Mouse (Mus musculus) kidney, embryonic 14.5 days (tissue): ENCODE data around the gene Tecpr2. TPM values are rescaled to one million over a fixed set of nuclear protein-coding genes. Genes with fewer than 3 reads are reported as not detected.

Experiments
- ATAC-seq: fragments of 200-750 bp; cut with Nextera tagmentation; 2 replicates; pipeline ENCODE4 v1.8.0; 2017; ENCODE audit warnings: moderate number of reproducible peaks, mild to moderate bottlenecking, moderate TSS enrichment, moderate library complexity; ENCODE audit not compliant: low FRiP score, low TSS enrichment
- H3K27ac ChIP-seq: fragments of 300-500 bp; sonication (generic); 2 replicates; pipeline ENCODE4 v1.5.1; 2014; ENCODE audit warnings: low read depth, mild to moderate bottlenecking, low read length, moderate library complexity, mixed read lengths
- H3K27me3 ChIP-seq: fragments of 300-500 bp; sonication (generic); 2 replicates; pipeline ENCODE4 v1.6.1; 2014; ENCODE audit warnings: mild to moderate bottlenecking, low read length; ENCODE audit not compliant: control insufficient read depth, insufficient read depth
- H3K36me3 ChIP-seq: fragments of 300-500 bp; sonication (generic); 2 replicates; pipeline ENCODE4 v1.6.1; 2014; ENCODE audit warnings: low read length, mixed read lengths; ENCODE audit not compliant: control insufficient read depth, insufficient read depth
- H3K4me1 ChIP-seq: fragments of 300-500 bp; sonication (generic); 2 replicates; pipeline ENCODE4 v1.6.1; 2014; ENCODE audit warnings: low read length, mixed read lengths; ENCODE audit not compliant: control insufficient read depth, insufficient read depth
- H3K4me2 ChIP-seq: fragments of 300-500 bp; sonication (generic); replicated peaks from 2 replicates; pipeline ENCODE4 v1.6.1; 2014; ENCODE audit warnings: low read depth, mild to moderate bottlenecking, low read length
- H3K4me3 ChIP-seq: fragments of 300-500 bp; sonication (generic); 2 replicates; pipeline ENCODE4 v1.5.1; 2014; ENCODE audit warnings: mild to moderate bottlenecking, low read length
- H3K9ac ChIP-seq: fragments of 300-500 bp; sonication (generic); 2 replicates; pipeline ENCODE4 v1.6.1; 2014; ENCODE audit warnings: low read depth, mild to moderate bottlenecking, low read length, moderate library complexity
- H3K9me3 ChIP-seq: fragments of 300-500 bp; sonication (generic); 2 replicates; pipeline ENCODE4 v1.6.1; 2016; ENCODE audit warnings: low read length; ENCODE audit not compliant: control insufficient read depth
- whole genome bisulfite sequencing: fragments of 180-500 bp; shearing (Covaris S2); extraction: QIAGEN DNeasy Blood & Tissue Kit; methylation state at CpG from one replicate; pipeline ENCODE4 v1.1.7; 2014; 5-methylcytosine and 5-hydroxymethylcytosine counted together
- polyA plus RNA-seq: library from polyadenylated mRNA; unstranded; fragments of >200 nt; fragmentation: Nextera tagmentation; extraction: Ambion mirVana; gene quantifications from 2 replicates; pipeline ENCODE4 v1.2.1, GENCODE M21; 2014

The Tecpr2 gene
- polyA plus RNA-seq: 2.8 and 3.6 TPM in 2 replicates

- 1% methylated on average over 61 of the region's 74 CpGs for WGBS
- peak within 1 kb of the TSS; percentile 69 for H3K9ac ChIP-seq
These were observed at the start of gene Tecpr2, which contains the start of gene Cinp for GRCm38 (mm10) chr12:110889036-110890020. Gene Tecpr2 (plus strand): TSS chr12:110889264. Gene Cinp (minus strand): TSS chr12:110889145.

GRCm38 (mm10) chr12:110840348-110841198 is 48.5 kb upstream of the Tecpr2 start, which contains the start of gene Mok:
Gene Mok (minus strand): TSS chr12:110840939.
- Histone ChIP-seq H3K27me3 (no peaks in the 10 kb centered on the region), H3K36me3 (no peaks in the 10 kb centered on the region), H3K4me3 (peak within 1 kb of the TSS; percentile 72), H3K4me2 (peak within 1 kb of the TSS; percentile 56), H3K4me1 (peaks cover 9% of the 10 kb centered on the region; the same call in 1 of the 2 replicates), H3K9ac (peak within 1 kb of the TSS; percentile 61), H3K27ac (no peak within 1 kb of the TSS), H3K9me3 (no peaks in the 10 kb centered on the region)
- ATAC-seq: peak; percentile 69
- under 1% methylated on average over 71 of the region's 71 CpGs for WGBS

More at GRCm38 (mm10) chr12:110889036-110890020, at the start of gene Tecpr2, which contains the start of gene Cinp:
- H3K27ac ChIP-seq: peak within 1 kb of the TSS; percentile 42
- H3K4me3 ChIP-seq: peak within 1 kb of the TSS; percentile 80
- H3K9me3 ChIP-seq: no peaks in the 10 kb centered on the region
- no peaks in the 10 kb centered on the region for H3K36me3 ChIP-seq
- no peaks in the 10 kb centered on the region for H3K27me3 ChIP-seq
- peaks cover 7% of the 10 kb centered on the region for H3K4me1 ChIP-seq
- ATAC-seq: peak; percentile 99
- H3K4me2 ChIP-seq: peak within 1 kb of the TSS; percentile 90

- H3K4me2 ChIP-seq: no peak overlapping the region
- no peaks in the 10 kb centered on the region for H3K36me3 ChIP-seq
- H3K4me1 ChIP-seq: peaks cover 11% of the 10 kb centered on the region; the same call in 1 of the 2 replicates
- WGBS: 73% methylated on average over 5 of the region's 5 CpGs
- no peak for ATAC-seq
- no peak overlapping the region for H3K9ac ChIP-seq
- H3K27ac ChIP-seq: no peak overlapping the region
- no peak overlapping the region for H3K4me3 ChIP-seq
- H3K9me3 ChIP-seq: no peaks in the 10 kb centered on the region
- H3K27me3 ChIP-seq: no peaks in the 10 kb centered on the region
These were observed 47.2 kb upstream of the Tecpr2 start for GRCm38 (mm10) chr12:110841731-110842493.

- 20% methylated on average over 32 of the region's 32 CpGs for WGBS
- H3K27ac ChIP-seq: no peak overlapping the region
- ATAC-seq: peak; percentile 3; the same call in 1 of the 2 replicates
These were observed 45.6 kb upstream of the Tecpr2 start for GRCm38 (mm10) chr12:110843194-110844048.

GRCm38 (mm10) chr12:110844227-110845130 is 44.6 kb upstream of the Tecpr2 start:
- Histone ChIP-seq H3K27me3 (no peaks in the 10 kb centered on the region; the same call in 1 of the 2 replicates), H3K27ac (peak overlapping the region; percentile 75; the same call in 1 of the 2 replicates), H3K9ac (peak overlapping the region; percentile 52), H3K4me1 (peaks cover 6% of the 10 kb centered on the region; the same call in 1 of the 2 replicates), H3K36me3 (no peaks in the 10 kb centered on the region), H3K4me2 (peak overlapping the region; percentile 76), H3K9me3 (no peaks in the 10 kb centered on the region), H3K4me3 (peak overlapping the region; percentile 53)
- ATAC-seq: peak; percentile 20
- WGBS: under 1% methylated on average over 42 of the region's 42 CpGs

More at GRCm38 (mm10) chr12:110843194-110844048, 45.6 kb upstream of the Tecpr2 start:
- Histone ChIP-seq H3K4me2 (peak overlapping the region; percentile 76), H3K9ac (peak overlapping the region; percentile 52; the same call in 1 of the 2 replicates), H3K27me3 (no peaks in the 10 kb centered on the region; the same call in 1 of the 2 replicates), H3K36me3 (no peaks in the 10 kb centered on the region), H3K9me3 (no peaks in the 10 kb centered on the region), H3K4me1 (peaks cover 6% of the 10 kb centered on the region; the same call in 1 of the 2 replicates), H3K4me3 (peak overlapping the region; percentile 53)

GRCm38 (mm10) chr12:110845131-110845880 is 43.8 kb upstream of the Tecpr2 start:
- peak overlapping the region; percentile 53 for H3K4me3 ChIP-seq
- no peaks in the 10 kb centered on the region for H3K9me3 ChIP-seq
- H3K4me2 ChIP-seq: peak overlapping the region; percentile 76
- 0 out of 2 replicates have a peak, but pooled peaks cover 3% of the 10 kb centered on the region for H3K4me1 ChIP-seq
- H3K27me3 ChIP-seq: no peaks in the 10 kb centered on the region; the same call in 1 of the 2 replicates
- peak overlapping the region; percentile 75; the same call in 1 of the 2 replicates for H3K27ac ChIP-seq
- H3K36me3 ChIP-seq: no peaks in the 10 kb centered on the region
- WGBS: under 1% methylated on average over 36 of the region's 36 CpGs
- peak; percentile 95 for ATAC-seq
- peak overlapping the region; percentile 52 for H3K9ac ChIP-seq
